Mouse (Mus musculus) brain, adult 10 weeks (tissue): ENCODE data around the gene Prl6a1. TPM values are rescaled to one million over a fixed set of nuclear protein-coding genes. Genes with fewer than 3 reads are reported as not detected.

Experiments
- polyA plus RNA-seq: library from polyadenylated mRNA; stranded (reverse); fragments of 350-450 nt; fragmentation: Illumina TruSeq; extraction: RNeasy Lipid Tissue Mini Kit (QIAGEN cat#74804); gene quantifications from one replicate; pipeline ENCODE4 v1.2.3, GENCODE M21; 2015; ENCODE audit warnings: low read depth, low replicate concordance

Gene Prl6a1
- not detected for polyA plus RNA-seq

DNA sequence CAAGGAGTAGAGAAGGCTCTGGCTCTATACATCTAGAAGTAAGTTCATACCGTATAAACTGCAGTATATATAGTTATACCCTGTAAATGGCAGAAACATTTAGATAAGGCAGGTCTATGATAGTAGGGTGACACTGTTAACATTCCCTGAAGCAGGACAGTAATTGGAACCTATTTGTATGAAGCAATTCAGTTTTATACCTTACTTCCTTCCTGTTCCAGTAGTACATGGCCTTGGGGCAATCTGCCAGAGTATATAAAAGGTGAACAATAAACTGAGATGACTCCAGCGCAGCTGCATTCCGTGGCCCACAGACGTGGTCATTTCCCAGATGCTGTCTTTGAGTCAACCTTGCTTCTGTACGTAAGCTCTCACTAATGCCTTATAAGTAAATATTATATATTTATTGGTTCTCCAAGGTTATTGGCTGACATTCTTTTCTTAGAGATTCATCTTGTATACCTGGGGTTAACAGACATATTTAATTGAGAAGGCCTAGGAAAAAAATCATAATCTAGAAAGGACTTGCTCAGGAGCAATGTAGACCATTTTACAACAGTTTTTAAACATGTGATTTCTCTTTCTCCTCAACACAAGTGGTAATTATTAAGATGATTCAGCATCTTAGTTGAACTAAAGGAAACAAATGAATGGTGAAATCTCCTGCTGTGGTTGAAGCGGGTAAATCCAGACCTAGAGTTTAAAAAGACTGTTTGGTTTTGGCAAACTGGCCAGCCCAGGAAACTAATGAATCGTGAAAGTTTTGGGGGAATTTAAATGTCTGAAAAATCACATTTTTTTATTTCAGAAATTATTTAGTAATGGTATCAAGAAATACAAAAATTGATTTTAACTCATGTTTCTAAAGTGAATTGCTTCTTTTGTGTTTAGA, at the start of gene Prl6a1:
TSS of gene Prl6a1 (plus strand) at position 294 of the 892 bp plus-strand sequence.

DNA sequence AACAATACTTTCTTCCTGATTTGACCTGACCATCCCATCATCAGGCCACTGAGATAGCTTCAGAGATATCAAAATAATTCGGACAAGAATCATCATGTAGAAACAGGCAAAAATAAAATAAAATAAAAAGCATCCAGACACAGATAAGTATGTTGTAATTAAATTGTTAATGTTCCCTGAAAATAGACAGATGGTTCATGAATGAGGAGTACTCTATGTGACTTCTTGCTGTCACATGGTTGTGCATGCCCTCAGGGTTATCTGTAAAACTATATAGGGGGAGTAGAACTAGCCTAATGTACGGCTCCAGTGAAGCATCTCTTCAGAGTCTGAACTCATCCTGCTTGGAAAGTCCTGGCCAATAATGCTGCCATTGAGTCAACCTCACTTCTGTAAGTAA, 32.9 kb downstream of the Prl6a1 start, which contains the start of gene Prl8a2:
TSS of gene Prl8a2 (plus strand) at position 301 of the 400 bp plus-strand sequence.

Other genes with a start within 250 kb of the Prl6a1 start
- not detected for gene Prl3d1, start 218.4 kb upstream of the Prl6a1 start, polyA plus RNA-seq
- gene Prl3d2, start 190.9 kb upstream of the Prl6a1 start, polyA plus RNA-seq, result not detected
- gene Prl3d3, start 155.8 kb upstream of the Prl6a1 start, polyA plus RNA-seq, result not detected
- not detected for gene Prl3c1, start 116.0 kb upstream of the Prl6a1 start, polyA plus RNA-seq
- gene Prl3b1, start 70.8 kb upstream of the Prl6a1 start, polyA plus RNA-seq, result not detected
- gene Prl3a1, start 53.2 kb upstream of the Prl6a1 start, polyA plus RNA-seq, result not detected
- gene Prl8a2, start 33.0 kb downstream of the Prl6a1 start, polyA plus RNA-seq, result not detected
- gene Prl2b1, start 78.2 kb downstream of the Prl6a1 start, polyA plus RNA-seq, result not detected
- not detected for gene Prl8a6, start 126.1 kb downstream of the Prl6a1 start, polyA plus RNA-seq
- gene Prl8a8, start 200.6 kb downstream of the Prl6a1 start, polyA plus RNA-seq, result not detected